Mouse (Mus musculus) telencephalon, adult 2 months (tissue): ENCODE data around the gene Ddx60.
A peak's percentile ranks its signal among the peaks of the same experiment; 100 is the strongest.
"Not testable (repeated sequence)": the region's sequence is repeated elsewhere in the genome, so short reads cannot be mapped to it uniquely, and the experiment has no call there.

Experiments
- DNase-seq: peaks from one replicate; pipeline ENCODE4 v3.0.0-alpha.2; 2011; ENCODE audit warnings: low read depth, low spot score

Gene Ddx60

DNA sequence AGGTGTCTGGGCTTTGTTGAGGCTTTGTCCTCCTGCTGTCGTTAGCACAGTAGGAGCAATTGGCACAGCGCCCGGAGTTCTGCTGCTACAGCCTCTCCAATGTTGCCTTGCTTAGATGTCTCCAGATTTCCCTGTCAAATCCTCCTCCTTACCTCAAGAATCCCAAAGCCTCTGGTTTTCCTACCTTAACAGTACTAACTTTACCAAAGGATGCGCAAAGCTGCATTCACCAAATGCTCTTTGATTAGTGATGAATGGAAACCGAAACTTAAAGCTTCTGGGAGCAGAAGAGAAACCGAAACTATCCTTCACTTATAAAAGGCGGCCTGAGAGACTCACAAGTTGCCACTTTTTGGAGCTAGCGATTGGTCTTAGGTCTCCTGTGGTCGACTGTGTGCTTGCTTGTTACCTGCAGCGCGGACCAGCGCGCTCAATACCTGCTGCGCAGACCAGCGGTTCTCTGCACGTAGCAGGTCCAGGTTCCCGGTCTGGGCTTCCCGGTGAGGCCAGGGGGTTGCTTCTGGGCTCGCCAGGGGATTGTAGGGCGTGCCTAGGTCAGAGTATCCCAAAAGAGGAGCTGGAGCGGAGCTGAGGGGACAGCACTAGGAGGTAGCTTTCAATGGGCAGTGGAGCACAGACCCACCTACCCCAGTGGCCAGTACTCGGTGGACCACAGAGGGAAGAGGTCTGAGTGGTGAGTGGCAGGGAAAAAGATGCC, at the start of gene Ddx60:
Gene Ddx60, plus strand, starts transcription at position 311 of the 718 bp plus-strand sequence.
- DNase-seq, result peak; percentile 40

DNA sequence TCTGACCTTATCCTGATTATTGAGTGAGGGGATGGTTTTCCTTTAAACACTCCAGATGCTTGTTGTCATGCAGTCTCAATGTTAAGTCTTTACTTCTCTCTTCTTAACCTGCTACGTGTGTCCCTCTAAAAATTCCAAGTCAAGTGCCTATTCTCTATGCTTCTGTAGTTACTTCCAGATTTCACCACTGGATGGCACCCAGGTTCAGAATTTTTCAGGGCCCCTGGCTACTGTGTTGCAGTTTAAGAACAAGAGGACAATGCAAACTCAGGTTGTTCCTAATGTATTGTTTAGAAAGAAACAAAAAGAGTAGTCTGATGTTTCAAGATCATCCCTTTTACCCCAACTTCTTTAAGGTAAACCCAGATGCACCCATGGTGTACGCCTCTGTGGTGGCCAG, 33.8 kb upstream of the Ddx60 start:
- peak; percentile 13 for DNase-seq

DNA sequence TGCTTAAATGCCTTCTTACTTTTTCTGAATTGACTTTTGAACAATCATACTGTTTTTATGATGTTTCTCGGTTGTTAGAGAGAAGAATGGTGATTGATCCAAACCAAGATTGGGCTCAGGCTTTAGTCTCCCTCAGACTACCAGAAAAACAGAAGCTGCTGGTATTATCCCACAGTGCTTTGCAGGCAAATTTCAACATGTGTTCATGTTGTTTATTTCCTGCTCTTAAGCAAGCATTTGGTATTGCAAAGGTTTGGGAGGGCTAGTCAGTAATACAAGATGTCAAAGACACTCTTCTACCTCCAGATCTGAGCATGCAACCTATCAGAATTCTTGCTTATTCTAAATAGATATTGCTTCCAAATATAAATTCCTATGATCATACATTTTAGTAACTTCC, 31.1 kb upstream of the Ddx60 start:
- DNase-seq, result no peak

DNA sequence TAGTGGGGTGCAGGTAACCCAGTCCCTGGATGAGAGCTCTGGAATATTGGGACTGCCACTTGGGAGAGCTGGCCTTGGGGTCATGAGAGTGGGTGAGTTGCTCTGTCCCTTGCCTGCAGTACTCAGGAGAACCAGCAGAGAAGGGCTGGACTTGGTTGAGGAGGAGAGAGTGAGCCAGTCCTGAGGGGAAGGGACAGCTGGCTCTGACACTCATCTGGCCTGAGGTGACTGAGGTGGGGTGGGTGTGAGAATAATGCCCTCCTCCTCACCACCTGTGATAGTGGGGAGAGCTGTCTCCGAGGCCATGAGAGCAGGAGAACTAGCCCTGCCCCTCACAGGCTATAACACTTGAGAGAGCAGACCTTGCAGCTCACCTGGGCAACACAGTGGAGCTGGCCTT, 30.5 kb upstream of the Ddx60 start:
- no peak for DNase-seq

DNA sequence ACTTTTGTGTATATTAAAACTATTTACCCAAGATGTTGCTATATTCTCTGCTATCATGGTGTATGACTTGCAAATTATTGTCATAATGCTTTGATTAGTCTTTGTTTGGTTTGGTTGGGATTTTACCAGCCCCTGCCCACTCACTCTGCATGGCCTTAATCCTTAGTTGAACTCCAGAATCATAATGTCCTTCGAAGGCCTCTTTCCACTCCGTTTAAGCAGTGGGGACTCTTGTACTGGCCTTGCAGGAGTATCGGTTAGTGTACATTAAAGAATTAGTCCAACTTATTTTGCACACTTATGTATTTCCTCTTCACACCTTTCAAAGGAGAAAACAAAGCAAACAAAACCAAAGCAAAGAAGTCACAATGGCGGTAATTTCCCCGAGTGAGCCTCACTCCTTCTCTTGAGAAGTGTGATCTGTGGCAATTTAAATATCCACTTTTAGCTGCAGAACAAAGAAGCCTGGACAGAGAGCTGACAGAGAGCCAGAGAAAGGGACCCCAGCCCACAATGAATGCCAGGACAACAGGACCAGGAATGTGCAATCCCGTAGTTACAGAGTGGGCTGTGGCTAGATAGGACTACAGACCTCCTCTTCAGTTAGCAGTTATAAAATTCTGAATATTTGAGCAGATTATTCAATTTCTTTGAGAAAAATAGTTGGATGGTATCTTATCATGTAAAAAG, 26.7 kb upstream of the Ddx60 start:
- DNase-seq, result no peak

DNA sequence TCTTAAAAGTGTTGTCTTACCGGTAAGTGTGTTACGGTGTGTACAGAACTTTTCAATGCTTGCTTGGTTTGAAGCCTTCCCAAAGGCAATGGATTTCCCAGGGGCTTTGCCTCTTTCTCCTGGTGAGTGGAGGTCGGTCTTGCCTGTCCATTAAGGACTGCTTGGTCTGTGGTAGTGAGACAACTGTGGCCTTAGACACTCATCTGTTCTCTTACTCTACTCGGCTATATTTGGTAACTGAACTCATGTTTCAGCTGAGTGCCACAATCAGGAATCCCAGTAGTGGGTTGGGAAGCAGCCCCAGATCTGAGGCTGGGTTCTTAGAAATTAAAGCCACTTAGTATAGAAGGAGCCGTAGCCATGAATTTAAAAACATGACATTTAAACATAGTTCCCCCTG, 25.4 kb upstream of the Ddx60 start, which contains the start of gene Palld:
Gene Palld, minus strand, starts transcription at position 170 of the 400 bp plus-strand sequence.
- no peak for DNase-seq

DNA sequence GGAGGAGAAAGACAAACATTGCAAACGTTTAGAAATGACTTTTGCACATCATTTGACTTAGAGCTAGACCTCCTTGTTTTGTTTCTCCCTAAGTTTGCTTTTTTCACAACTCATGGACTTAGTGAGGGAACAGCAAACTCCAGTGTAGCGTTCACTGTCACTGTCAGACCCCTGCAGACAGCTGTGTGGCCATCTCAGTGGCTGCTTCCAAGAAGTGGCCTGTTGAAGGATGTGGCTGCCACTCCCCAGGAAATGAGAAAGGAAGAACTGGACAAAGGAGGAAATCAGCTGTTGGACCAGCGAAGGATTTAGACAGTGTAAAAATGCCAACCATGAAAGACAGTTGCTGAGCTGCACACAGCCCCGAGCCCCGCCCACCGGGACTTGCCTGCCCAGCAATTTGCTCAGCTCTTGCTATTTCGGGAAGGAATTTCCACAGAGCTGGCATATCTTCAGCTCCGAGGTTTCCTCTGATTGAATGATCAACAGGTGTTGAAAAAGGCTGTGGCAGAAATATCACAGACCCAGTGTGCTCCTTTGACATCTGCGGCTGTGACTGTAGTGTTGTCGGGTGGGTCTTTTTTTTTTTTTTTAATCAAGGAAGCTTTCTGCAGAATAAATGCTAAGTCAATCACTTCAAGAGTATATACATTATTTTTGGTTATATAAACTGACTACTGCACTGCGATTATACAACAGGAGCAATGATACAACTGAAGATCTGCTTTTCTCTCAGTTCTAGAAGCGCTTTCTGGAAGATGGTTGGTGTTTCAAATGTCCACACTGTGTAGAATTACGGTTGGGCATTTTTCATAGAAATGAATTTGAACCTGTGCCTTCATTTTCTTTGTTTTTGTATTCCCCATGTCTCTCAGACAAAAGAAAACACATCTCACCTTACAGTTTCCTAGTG, 19.3 kb upstream of the Ddx60 start:
- peak; percentile 12 for DNase-seq

DNA sequence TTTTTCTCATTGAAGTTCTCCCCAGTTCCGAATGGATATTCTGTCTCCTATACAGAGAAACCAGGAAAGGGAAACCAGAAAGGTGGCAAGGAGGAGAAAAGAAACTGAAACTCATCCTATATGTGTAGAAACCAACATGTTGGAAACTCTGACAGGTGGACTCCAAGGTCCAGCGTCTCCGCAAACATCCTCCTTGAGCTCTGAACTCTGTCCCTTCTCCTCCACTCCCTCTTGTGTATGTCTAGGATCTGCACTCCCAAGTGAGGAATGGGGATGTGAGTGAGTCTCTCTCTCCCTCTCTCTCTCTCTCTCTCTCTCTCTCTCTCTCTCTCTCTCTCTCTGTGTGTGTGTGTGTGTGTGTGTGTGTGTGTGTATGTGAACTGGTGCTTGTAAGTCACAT, 18.6 kb upstream of the Ddx60 start:
- DNase-seq, result no peak

DNA sequence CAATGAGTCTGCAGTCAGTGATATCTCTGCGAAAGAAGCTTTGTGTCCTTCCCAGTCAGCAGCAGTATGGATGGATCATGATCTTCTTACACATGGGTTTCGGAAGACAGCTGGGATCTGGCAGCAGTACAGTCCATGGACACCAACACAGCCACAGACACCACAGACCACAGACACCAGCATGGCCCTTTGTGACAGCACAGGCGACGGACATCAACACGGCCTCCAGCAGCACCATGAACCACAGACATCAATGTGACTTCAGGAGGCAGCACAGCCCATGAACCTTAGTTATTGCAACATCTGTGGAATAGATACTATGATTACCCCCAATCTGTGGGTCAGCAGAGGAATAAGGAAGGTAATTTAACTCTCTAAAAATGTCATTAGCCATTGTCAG, 15.1 kb upstream of the Ddx60 start:
- no peak for DNase-seq

DNA sequence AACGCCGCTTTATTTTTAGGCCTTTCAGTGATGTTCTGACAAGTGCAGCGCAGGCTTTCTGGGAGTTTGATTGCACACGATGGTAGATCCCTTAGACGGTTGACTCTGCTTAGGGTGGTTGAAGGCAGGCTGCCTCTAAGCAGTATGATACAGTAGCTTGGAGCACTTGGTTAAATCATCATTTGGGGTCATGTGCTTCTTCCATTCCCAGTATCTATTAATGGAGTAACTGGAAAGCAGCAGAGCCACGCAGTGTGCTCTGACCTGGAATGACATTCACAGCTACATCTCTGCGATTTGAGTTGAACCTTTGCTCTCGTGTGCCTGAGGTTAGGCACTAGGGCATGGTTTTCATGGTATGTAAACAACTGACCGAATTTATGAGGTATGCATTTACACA, 13.9 kb upstream of the Ddx60 start:
- DNase-seq, result no peak

DNA sequence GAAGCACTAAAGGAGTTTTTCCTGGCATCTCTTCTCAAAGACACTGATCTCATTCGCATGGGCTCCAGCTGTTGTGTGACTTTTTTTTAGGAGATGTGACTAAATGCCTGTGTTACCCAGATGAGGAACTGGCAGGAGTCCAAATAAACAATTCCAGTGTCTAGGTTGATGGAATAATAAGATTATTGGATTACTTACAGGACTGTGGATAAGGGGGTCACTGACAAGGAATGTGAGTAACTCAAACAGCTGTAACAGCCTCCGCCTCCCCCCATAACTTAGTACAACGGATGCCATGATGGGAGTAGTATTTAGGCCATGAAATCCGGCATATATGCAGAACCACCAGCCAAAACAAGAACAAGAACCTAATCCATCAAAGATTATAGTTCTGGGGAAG, 10.6 kb upstream of the Ddx60 start:
- DNase-seq, result no peak

DNA sequence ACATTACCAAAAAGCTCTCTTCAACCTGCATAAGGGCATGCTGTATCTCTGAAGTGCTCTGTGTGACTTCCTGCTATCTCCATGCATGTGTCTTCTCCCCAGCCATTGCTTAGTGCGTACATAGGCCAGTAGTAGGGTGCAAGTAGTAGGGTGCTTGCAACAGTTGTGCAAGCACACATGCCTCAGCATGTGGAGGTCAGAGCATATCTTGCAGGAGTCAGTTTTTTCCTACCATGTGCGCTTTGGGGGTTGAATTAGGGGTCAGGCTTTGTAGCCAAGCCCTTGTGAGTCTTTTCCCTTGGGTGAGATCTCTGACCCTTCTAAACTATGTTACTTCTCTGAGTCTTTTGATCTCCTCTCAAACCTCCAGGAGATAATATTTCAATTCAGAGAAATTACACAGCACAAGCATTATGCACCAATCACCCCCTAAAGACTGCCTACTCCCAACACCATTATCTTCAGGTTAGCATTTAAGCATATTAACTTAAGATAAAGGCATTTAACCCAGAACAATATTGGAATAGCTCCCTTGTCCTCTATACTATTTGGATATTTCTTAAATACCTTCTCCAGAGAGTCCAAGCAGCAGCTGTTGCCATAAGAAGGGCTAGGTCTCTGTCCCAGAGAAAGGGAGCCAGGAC, 8.6 kb upstream of the Ddx60 start:
- DNase-seq, result no peak

DNA sequence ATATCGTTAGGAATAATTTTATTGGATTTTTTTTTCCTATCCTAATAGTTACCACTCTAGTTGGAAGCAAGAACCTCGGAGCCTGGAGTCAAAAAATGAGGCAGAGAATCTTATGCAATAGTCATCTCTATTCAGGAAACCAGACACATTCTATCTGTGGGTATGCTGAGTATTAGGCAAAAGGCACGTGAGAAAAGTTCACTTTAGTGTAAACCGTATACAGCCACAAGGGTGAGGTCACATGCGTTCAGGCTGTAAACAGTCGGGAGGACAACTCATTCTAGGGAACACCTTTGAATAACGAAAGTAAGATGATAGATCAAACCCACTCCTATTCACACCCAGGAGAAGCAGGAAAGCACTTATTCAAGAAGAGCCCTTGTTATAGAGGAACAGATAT, 7.5 kb upstream of the Ddx60 start:
- DNase-seq, result no peak

DNA sequence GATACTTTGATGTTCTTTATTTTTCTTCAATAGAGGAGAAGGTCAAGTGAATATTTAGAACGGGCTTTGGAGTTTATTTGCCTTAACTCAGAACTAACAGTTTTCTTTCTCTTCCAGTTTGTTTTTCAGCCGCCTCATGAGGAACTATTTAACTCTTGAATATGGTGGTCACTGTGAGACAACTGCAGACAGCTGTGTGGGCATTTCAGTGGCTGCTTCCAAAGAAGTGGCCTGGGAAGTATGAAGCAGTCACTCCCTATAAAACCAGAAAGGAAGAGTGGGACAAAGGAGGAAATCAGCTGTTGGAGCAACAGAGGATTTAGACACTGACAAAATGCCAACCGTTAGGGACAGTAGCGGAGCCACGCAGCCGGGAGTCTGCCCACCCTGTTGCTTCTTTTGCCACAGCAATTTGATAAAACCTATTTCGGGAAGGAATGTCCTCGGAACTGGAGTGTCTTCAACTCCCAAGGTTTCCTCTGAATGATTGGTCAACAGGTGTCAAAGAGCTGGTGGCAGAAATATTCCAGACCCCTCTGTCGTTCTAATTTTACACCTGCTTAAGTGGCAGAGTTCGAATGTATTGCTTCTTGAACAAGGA, 6.3 kb upstream of the Ddx60 start:
- DNase-seq, result no peak

DNA sequence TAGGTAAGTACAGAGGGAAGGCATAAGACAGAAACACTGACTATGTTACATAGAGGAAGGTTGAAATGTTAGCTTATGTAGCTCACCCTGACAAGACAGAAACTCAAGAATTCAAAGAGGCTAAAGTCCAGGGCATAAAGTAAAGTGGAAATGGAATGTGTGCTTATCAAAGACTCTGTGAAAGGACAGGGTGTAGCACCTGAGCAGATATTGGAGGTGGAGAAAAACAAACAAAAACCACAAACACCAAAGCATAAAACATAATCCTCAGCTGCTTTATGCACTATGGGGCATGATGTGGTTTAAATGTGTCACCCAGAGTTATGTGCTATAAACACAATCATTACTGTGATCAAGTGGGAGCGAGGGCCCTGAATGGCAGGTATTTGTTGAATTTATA, 3.4 kb upstream of the Ddx60 start:
- no peak for DNase-seq

DNA sequence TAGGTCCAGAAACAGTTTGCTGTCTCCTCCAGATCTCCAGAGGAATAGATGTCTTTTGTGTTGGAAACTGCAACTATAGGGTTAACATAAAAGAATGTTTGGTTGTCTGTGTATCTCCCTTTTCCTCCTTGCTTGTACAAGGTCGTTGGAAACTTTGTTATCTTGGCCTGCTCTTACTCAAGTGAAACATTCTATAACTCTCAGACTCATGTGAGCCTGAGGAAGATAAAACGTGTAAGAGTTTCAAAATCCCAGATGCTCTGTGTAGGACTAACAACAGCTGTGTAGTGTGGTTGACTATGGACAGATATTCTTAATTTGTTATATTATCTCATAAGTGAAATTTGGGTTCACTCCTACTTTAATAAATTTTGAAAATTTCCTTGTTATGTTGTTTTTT, 5.4 kb downstream of the Ddx60 start:
- no peak for DNase-seq

DNA sequence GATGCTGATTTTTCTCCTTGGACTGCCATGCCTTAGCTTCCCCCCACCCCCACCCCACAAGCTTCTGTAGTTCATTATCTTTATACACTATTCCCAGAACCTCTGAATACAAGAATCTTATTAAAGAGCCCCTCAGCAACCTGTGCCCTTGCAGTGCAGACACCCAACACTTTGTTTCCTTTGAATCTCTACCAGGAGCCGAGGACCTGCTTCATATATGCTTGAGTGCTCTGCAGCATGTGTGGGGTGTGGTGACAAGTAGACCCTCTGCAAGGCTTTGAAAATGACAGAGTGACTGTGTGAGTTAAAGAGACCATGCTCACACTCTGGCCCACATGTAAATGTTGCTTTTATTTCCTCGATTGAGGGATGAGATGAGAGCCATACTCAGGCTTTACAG, 9.7 kb downstream of the Ddx60 start:
- no peak for DNase-seq

DNA sequence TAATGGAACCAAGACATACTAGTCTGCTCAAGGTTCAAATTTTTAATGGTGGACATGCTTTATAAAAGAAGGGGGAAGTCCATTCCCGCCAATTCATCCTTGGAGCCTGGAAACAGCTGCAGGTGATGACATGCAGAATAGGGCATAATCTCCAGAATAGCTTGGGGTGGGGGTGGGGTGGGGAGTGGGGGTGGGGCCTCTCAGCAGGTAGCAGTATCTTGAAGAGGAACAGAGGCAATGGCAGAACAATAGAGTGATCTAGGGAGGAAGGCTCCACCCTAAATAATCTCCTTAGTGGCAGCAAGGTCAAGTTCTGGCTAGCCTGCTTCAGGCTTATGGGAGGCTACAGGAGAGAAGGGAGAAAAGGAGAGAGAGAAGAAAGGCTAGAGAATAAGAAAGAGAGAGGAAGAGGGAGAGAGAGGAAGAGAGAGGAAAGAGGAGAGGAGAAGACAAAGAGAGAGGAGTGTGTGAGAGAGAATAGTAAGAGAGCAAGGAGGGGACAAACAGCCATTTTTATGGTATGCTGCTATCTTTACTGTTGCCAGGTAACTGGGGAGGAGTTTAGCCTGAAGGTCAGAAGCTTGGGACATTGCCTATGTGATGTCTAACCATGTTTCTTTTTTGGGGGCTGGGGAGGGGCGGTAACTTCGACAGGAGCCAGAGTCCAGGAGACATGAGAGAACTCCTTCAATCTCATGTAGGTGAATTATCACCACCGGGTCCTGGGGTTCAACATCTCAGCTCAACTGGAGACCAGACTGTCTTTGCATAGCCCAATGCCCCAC, 36.9 kb downstream of the Ddx60 start:
- DNase-seq, result not testable (repeated sequence)

DNA sequence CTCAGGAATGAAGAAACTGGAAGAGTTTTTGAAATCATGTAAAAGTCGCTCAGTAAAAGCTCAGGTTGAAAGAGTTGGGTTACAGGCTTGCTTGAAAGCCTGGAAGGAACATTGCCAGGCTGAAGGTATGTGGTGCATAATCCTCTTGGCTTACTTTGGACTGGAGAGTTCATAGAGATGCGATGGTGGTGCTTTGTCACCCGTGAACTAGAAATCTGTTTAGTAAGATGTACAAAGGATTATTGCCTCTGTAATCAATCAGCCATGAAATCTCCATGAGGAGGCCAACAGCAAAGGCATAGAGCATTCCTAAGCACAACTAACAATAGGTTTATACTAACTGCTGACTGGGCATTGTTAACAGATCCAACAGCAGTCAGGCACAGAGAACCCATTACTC, 41.7 kb downstream of the Ddx60 start:
- no peak for DNase-seq

DNA sequence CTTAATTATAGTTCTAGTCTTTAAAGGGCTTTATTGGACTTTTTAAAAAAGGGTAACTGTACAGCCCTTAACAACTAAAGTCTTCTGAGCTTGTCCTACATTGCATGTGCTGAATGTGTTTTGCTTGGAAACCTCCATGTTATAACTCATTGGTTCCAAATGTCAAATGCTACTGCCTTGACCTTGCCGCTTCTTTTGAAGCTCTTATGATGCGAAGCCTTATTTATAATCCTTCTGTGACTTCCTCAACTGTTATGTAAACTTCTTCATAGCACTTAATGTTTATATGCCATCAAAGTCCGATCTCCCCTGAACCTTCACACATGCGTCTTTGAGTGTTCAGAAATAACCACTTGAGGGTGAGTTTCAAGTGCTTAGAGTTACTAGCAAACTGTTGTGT, 57.1 kb downstream of the Ddx60 start:
- no peak for DNase-seq
